Mouse (Mus musculus): ENCODE data around the gene Nrf1. TPM values are rescaled to one million over a fixed set of nuclear protein-coding genes. Genes with fewer than 3 reads are reported as not detected.

Gene Nrf1
- polyA plus RNA-seq, 1 experiment, result 116 TPM

DNA sequence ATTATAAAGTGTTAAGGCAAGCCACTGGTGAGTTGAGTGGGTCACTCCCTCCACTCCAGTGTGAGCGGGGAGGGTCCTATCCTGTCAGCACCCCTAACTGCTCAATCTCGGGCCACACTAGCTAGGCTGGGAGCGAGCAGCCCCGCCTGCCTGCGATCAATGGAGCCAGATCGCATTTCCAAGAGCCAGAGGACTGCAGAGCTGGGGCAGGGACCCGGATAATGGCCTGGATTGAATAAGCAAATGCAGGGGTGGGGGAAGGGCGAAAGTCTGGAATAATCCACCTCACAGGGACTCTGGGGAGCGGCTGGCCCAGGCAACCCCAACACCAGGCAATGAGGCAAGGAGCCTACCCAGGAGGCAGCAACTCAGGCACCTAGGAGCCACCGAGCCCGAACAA lies 119.4 kb downstream of the Nrf1 start:
- Histone ChIP-seq H3K4me3 (ENCODE audit: control insufficient read depth, insufficient read depth, low read length) (no peak overlapping the region), H3K36me3 (ENCODE audit: control insufficient read depth, insufficient read depth, low read length) (no peaks in the 10 kb centered on the region), H3K27ac (ENCODE audit: control insufficient read depth, insufficient read depth, low read length) (no peak overlapping the region), H3K4me1 (replicated peaks; ENCODE audit: control insufficient read depth, insufficient read depth, low read length) (no peaks in the 10 kb centered on the region), H3K27me3 (ENCODE audit: control insufficient read depth, insufficient read depth, low read length) (peaks cover 3% of the 10 kb centered on the region; the same call in 1 of the 2 replicates)
- 90% methylated on average over 11 of the region's 11 CpGs for WGBS
- TF ChIP-seq POLR2A (IDR thresholded peaks at IDR 0.05; ENCODE audit: control insufficient read depth, extremely low read depth, insufficient read depth, low read length, poor library complexity) (no peak), CTCF (IDR thresholded peaks at IDR 0.05; ENCODE audit: borderline replicate concordance, control insufficient read depth, extremely low read depth, insufficient read depth, low read length, poor library complexity) (no peak)
- no peak for DNase-seq

DNA sequence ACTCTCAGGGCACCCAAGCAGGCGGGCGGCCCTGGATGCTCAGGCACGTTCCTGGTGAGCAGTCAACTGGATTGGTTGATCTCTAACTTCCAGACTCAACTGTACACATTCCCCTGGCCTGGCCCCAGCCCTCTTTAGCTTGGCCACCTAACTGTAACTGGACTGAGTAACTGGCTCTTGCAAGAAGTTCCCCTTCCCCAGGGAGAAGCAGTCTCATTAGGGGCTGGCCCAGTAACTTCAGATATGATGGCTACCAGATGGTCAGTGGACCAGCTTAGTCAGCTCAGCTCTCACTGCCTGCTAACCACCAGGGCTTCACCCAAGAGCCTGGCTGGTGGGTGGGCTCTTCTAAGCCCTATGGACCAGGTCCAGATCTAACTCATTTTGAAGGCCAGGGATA lies 120.5 kb downstream of the Nrf1 start:
- H3K27ac ChIP-seq (ENCODE audit: control insufficient read depth, insufficient read depth, low read length), result no peak overlapping the region
- 94% methylated on average over 3 of the region's 3 CpGs for WGBS
- no peak for TF ChIP-seq CTCF (IDR thresholded peaks at IDR 0.05; ENCODE audit: borderline replicate concordance, control insufficient read depth, extremely low read depth, insufficient read depth, low read length, poor library complexity)
- no peak for TF ChIP-seq POLR2A (IDR thresholded peaks at IDR 0.05; ENCODE audit: control insufficient read depth, extremely low read depth, insufficient read depth, low read length, poor library complexity)
- no peak overlapping the region for H3K4me3 ChIP-seq (ENCODE audit: control insufficient read depth, insufficient read depth, low read length)
- H3K27me3 ChIP-seq (ENCODE audit: control insufficient read depth, insufficient read depth, low read length), result peaks cover 12% of the 10 kb centered on the region
- no peaks in the 10 kb centered on the region for H3K36me3 ChIP-seq (ENCODE audit: control insufficient read depth, insufficient read depth, low read length)
- no peak for DNase-seq
- peaks cover 4% of the 10 kb centered on the region; the same call in 1 of the 2 replicates for H3K4me1 ChIP-seq (replicated peaks; ENCODE audit: control insufficient read depth, insufficient read depth, low read length)

GRCm38 (mm10) chr6:30169148-30169547 lies 121.4 kb downstream of the Nrf1 start:
- TF ChIP-seq POLR2A (IDR thresholded peaks at IDR 0.05; ENCODE audit: control insufficient read depth, extremely low read depth, insufficient read depth, low read length, poor library complexity) (no peak), CTCF (IDR thresholded peaks at IDR 0.05; ENCODE audit: borderline replicate concordance, control insufficient read depth, extremely low read depth, insufficient read depth, low read length, poor library complexity) (no peak)
- Histone ChIP-seq H3K4me3 (ENCODE audit: control insufficient read depth, insufficient read depth, low read length) (no peak overlapping the region), H3K36me3 (ENCODE audit: control insufficient read depth, insufficient read depth, low read length) (no peaks in the 10 kb centered on the region), H3K27me3 (ENCODE audit: control insufficient read depth, insufficient read depth, low read length) (peaks cover 20% of the 10 kb centered on the region), H3K4me1 (replicated peaks; ENCODE audit: control insufficient read depth, insufficient read depth, low read length) (peaks cover 11% of the 10 kb centered on the region), H3K27ac (ENCODE audit: control insufficient read depth, insufficient read depth, low read length) (no peak overlapping the region)
- 90% methylated on average over 12 of the region's 12 CpGs for WGBS
- DNase-seq, result no peak

DNA sequence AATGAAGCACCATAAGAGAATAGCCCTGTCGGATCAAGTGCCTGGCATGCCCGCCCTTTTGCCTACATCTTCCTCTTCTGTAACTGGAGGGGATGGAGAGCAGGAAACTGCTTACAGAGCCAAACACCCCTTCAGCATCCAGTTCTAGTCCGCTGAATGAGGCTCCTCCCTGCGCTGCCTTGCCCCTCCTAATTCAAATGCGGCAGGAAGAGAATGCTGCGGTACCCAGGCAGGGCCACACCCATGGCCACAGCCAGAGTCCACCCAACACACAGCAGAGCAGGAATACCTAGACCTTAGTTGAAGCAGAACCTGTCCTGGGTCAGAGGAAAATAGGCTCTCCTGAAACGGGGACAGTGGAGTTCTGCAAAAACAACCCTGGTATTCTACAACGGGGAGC lies 123.4 kb downstream of the Nrf1 start:
- Histone ChIP-seq H3K36me3 (ENCODE audit: control insufficient read depth, insufficient read depth, low read length) (no peaks in the 10 kb centered on the region), H3K4me3 (ENCODE audit: control insufficient read depth, insufficient read depth, low read length) (no peak overlapping the region), H3K4me1 (replicated peaks; ENCODE audit: control insufficient read depth, insufficient read depth, low read length) (peaks cover 29% of the 10 kb centered on the region), H3K27ac (ENCODE audit: control insufficient read depth, insufficient read depth, low read length) (no peak overlapping the region), H3K27me3 (ENCODE audit: control insufficient read depth, insufficient read depth, low read length) (peaks cover 37% of the 10 kb centered on the region)
- 21% methylated on average over 8 of the region's 8 CpGs for WGBS
- TF ChIP-seq POLR2A (IDR thresholded peaks at IDR 0.05; ENCODE audit: control insufficient read depth, extremely low read depth, insufficient read depth, low read length, poor library complexity), result no peak
- no peak for TF ChIP-seq CTCF (IDR thresholded peaks at IDR 0.05; ENCODE audit: borderline replicate concordance, control insufficient read depth, extremely low read depth, insufficient read depth, low read length, poor library complexity)
- DNase-seq, result no peak

DNA sequence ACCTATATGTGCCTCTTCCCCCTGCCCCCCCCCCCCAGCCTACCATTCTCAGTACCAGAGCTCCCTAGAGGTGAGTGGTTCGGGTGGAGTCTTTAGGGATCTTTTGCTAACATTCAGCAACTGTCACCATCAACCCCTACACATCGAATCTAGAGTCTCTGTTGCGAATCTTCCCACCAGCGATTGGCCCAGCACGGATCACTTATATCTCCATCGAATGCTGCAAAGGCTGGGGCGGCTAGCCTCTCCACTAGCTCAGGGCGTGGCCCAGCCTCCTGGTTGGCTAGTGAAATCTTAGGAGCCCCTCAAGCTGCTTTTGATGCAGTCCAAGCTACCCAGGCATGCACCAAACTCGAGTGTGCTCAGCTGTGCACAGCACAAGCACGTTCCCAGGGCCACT lies 124.2 kb downstream of the Nrf1 start:
- Histone ChIP-seq H3K36me3 (ENCODE audit: control insufficient read depth, insufficient read depth, low read length) (no peaks in the 10 kb centered on the region), H3K27me3 (ENCODE audit: control insufficient read depth, insufficient read depth, low read length) (peaks cover 42% of the 10 kb centered on the region), H3K4me3 (ENCODE audit: control insufficient read depth, insufficient read depth, low read length) (no peak overlapping the region), H3K4me1 (replicated peaks; ENCODE audit: control insufficient read depth, insufficient read depth, low read length) (peaks cover 29% of the 10 kb centered on the region), H3K27ac (ENCODE audit: control insufficient read depth, insufficient read depth, low read length) (no peak overlapping the region)
- no peak for DNase-seq
- WGBS, result 33% methylated on average over 10 of the region's 10 CpGs
- TF ChIP-seq POLR2A (IDR thresholded peaks at IDR 0.05; ENCODE audit: control insufficient read depth, extremely low read depth, insufficient read depth, low read length, poor library complexity) (no peak), CTCF (IDR thresholded peaks at IDR 0.05; ENCODE audit: borderline replicate concordance, control insufficient read depth, extremely low read depth, insufficient read depth, low read length, poor library complexity) (no peak)

GRCm38 (mm10) chr6:30172441-30172819 lies 124.6 kb downstream of the Nrf1 start:
- H3K4me3 ChIP-seq (ENCODE audit: control insufficient read depth, insufficient read depth, low read length), result no peak overlapping the region
- no peak for DNase-seq
- peaks cover 29% of the 10 kb centered on the region for H3K4me1 ChIP-seq (replicated peaks; ENCODE audit: control insufficient read depth, insufficient read depth, low read length)
- TF ChIP-seq CTCF (IDR thresholded peaks at IDR 0.05; ENCODE audit: borderline replicate concordance, control insufficient read depth, extremely low read depth, insufficient read depth, low read length, poor library complexity), result no peak
- TF ChIP-seq POLR2A (IDR thresholded peaks at IDR 0.05; ENCODE audit: control insufficient read depth, extremely low read depth, insufficient read depth, low read length, poor library complexity), result no peak
- H3K27ac ChIP-seq (ENCODE audit: control insufficient read depth, insufficient read depth, low read length), result no peak overlapping the region
- H3K27me3 ChIP-seq (ENCODE audit: control insufficient read depth, insufficient read depth, low read length), result peaks cover 42% of the 10 kb centered on the region
- H3K36me3 ChIP-seq (ENCODE audit: control insufficient read depth, insufficient read depth, low read length), result no peaks in the 10 kb centered on the region
- 29% methylated on average over 8 of the region's 8 CpGs for WGBS

Measured in thymus, adult 2 months (tissue).